Mouse (Mus musculus): ENCODE measurements around the gene Lig1.
A peak's percentile ranks its signal among the peaks of the same experiment; 100 is the strongest.

Lig1 gene

GRCm38 (mm10) chr7:13310493-13311199, 33.6 kb downstream of the Lig1 start:
- no peak for DNase-seq (ENCODE audit: low read depth, low spot score)

GRCm38 (mm10) chr7:13311401-13311800, 34.3 kb downstream of the Lig1 start:
- DNase-seq (ENCODE audit: low read depth, low spot score), result no peak

GRCm38 (mm10) chr7:13314095-13314597, 37.1 kb downstream of the Lig1 start:
- peak; percentile 2 for DNase-seq (ENCODE audit: low read depth, low spot score)

- no peak for DNase-seq (ENCODE audit: low read depth, low spot score)
Observed at GRCm38 (mm10) chr7:13321424-13321823, 44.3 kb downstream of the Lig1 start.

GRCm38 (mm10) chr7:13324316-13324715, 47.2 kb downstream of the Lig1 start, which contains the start of gene Pla2g4c:
TSS of gene Pla2g4c (plus strand) at chr7:13324655.
- DNase-seq (ENCODE audit: low read depth, low spot score), result no peak

- no peak for DNase-seq (ENCODE audit: low read depth, low spot score)
Observed at GRCm38 (mm10) chr7:13330575-13330974, 53.5 kb downstream of the Lig1 start.

- DNase-seq (ENCODE audit: low read depth, low spot score), result peak; percentile 68
Observed at GRCm38 (mm10) chr7:13355943-13356342, 78.9 kb downstream of the Lig1 start.
